Mouse (Mus musculus) spleen, adult 2 months (tissue): ENCODE results near the gene Sgip1. TPM values are rescaled to one million over a fixed set of nuclear protein-coding genes. Genes with fewer than 3 reads are reported as not detected.

Experiments
- DNase-seq, 2 experiments: peaks; one replicate each; pipeline versions ENCODE4 v3.0.0 to v3.0.0-alpha.2; 2012 to 2021; ENCODE audit warnings: low spot score in 2 of 2, low read depth in 1 of 2
- H3K27ac ChIP-seq: fragments of 200-500 bp; 2 replicates; pipeline ENCODE4 v1.5.1; 2012; ENCODE audit warnings: low read length, inconsistent platforms; ENCODE audit not compliant: insufficient read depth
- H3K27me3 ChIP-seq: fragments of 200-500 bp; 2 replicates; pipeline ENCODE4 v1.6.1; 2012; ENCODE audit warnings: mild to moderate bottlenecking, moderate library complexity, low read length, inconsistent platforms; ENCODE audit not compliant: control insufficient read depth, insufficient read depth
- H3K36me3 ChIP-seq: fragments of 200-500 bp; 2 replicates; pipeline ENCODE4 v1.6.1; 2012; ENCODE audit warnings: mild to moderate bottlenecking, low read length, inconsistent platforms; ENCODE audit not compliant: control insufficient read depth, insufficient read depth
- H3K4me1 ChIP-seq: fragments of 200-500 bp; 2 replicates; pipeline ENCODE4 v1.6.1; 2011; ENCODE audit warnings: inconsistent platforms; ENCODE audit not compliant: control insufficient read depth, insufficient read depth, insufficient read length
- H3K4me3 ChIP-seq: fragments of 200-500 bp; 2 replicates; pipeline ENCODE4 v1.5.1; 2011; ENCODE audit warnings: mild to moderate bottlenecking, inconsistent platforms; ENCODE audit not compliant: insufficient read depth, insufficient read length; ENCODE audit errors: extremely low read depth
- CTCF ChIP-seq: fragments of 200-500 bp; IDR thresholded peaks from 2 replicates; pipeline ENCODE4 v1.5.1; 2011; ENCODE audit warnings: mild to moderate bottlenecking, inconsistent platforms; ENCODE audit not compliant: insufficient read depth, insufficient read length, insufficient replicate concordance; ENCODE audit errors: extremely low read depth
- POLR2A ChIP-seq: fragments of 200-500 bp; IDR thresholded peaks from 2 replicates; pipeline ENCODE4 v1.6.1; 2011; ENCODE audit warnings: low read depth, low read length, inconsistent platforms
- WGBS: fragments of 180-500 bp; shearing (Covaris S2); methylation state at CpG from one replicate; pipeline ENCODE4 v1.1.7; 2018; 5-methylcytosine and 5-hydroxymethylcytosine counted together
- polyA plus RNA-seq: library from polyadenylated mRNA; depleted of rRNA; stranded (reverse); fragments of >200 nt; gene quantifications from 2 replicates; pipeline ENCODE4 v1.2.3, GENCODE M21; 2012

Gene Sgip1
- polyA plus RNA-seq, 1 experiment = 0.60 TPM

GRCm38 (mm10) chr4:102955294-102955956 is 214.3 kb downstream of the Sgip1 start:
- H3K4me1 ChIP-seq = peaks cover 5% of the 10 kb centered on the region; the same call in 1 of the 2 replicates
- no peak overlapping the region for H3K27ac ChIP-seq
- H3K36me3 ChIP-seq = no peaks in the 10 kb centered on the region
- peak overlapping the region; percentile 50 for H3K4me3 ChIP-seq
- TF ChIP-seq CTCF = no peak
- no peak for TF ChIP-seq POLR2A
- WGBS = 31% methylated on average over 17 of the region's 17 CpGs
- DNase-seq = no peak
- no peaks in the 10 kb centered on the region for H3K27me3 ChIP-seq

GRCm38 (mm10) chr4:102959409-102959808 is 218.3 kb downstream of the Sgip1 start:
- TF ChIP-seq CTCF (no peak), POLR2A (no peak)
- H3K36me3 ChIP-seq = no peaks in the 10 kb centered on the region
- WGBS = 55% methylated on average over 5 of the region's 5 CpGs
- H3K27me3 ChIP-seq = no peaks in the 10 kb centered on the region
- peaks cover 5% of the 10 kb centered on the region; the same call in 1 of the 2 replicates for H3K4me1 ChIP-seq
- DNase-seq = no peak
- no peak overlapping the region for H3K4me3 ChIP-seq
- H3K27ac ChIP-seq = no peak overlapping the region

- H3K4me1 ChIP-seq = no peaks in the 10 kb centered on the region
- DNase-seq = no peak
- no peak overlapping the region for H3K4me3 ChIP-seq
- H3K36me3 ChIP-seq = no peaks in the 10 kb centered on the region
- 27% methylated on average over 3 of the region's 3 CpGs for WGBS
- no peak overlapping the region for H3K27ac ChIP-seq
- TF ChIP-seq POLR2A (no peak), CTCF (no peak)
- no peaks in the 10 kb centered on the region for H3K27me3 ChIP-seq
Observed at GRCm38 (mm10) chr4:102964174-102964573, 223.1 kb downstream of the Sgip1 start.

- 80% methylated on average over 15 of the region's 15 CpGs for WGBS
- DNase-seq = no peak
- Histone ChIP-seq H3K27me3 (no peaks in the 10 kb centered on the region), H3K4me1 (no peaks in the 10 kb centered on the region), H3K36me3 (no peaks in the 10 kb centered on the region), H3K4me3 (no peak overlapping the region), H3K27ac (no peak overlapping the region)
- no peak for TF ChIP-seq POLR2A
- no peak for TF ChIP-seq CTCF
Observed at GRCm38 (mm10) chr4:102967811-102968210, 226.7 kb downstream of the Sgip1 start.

GRCm38 (mm10) chr4:102969599-102969998 is 228.5 kb downstream of the Sgip1 start:
- Histone ChIP-seq H3K27ac (no peak overlapping the region), H3K27me3 (no peaks in the 10 kb centered on the region), H3K36me3 (no peaks in the 10 kb centered on the region), H3K4me1 (no peaks in the 10 kb centered on the region), H3K4me3 (no peak overlapping the region)
- 94% methylated on average over 5 of the region's 5 CpGs for WGBS
- DNase-seq = no peak
- no peak for TF ChIP-seq CTCF
- TF ChIP-seq POLR2A = no peak

GRCm38 (mm10) chr4:102971159-102971558 is 230.1 kb downstream of the Sgip1 start:
- Histone ChIP-seq H3K27me3 (no peaks in the 10 kb centered on the region), H3K4me3 (no peak overlapping the region), H3K4me1 (no peaks in the 10 kb centered on the region), H3K36me3 (no peaks in the 10 kb centered on the region), H3K27ac (no peak overlapping the region)
- WGBS = 13% methylated on average over 5 of the region's 5 CpGs
- TF ChIP-seq CTCF (no peak), POLR2A (no peak)
- no peak for DNase-seq

- Histone ChIP-seq H3K27me3 (no peaks in the 10 kb centered on the region), H3K27ac (no peak overlapping the region), H3K4me3 (no peak overlapping the region), H3K36me3 (no peaks in the 10 kb centered on the region), H3K4me1 (no peaks in the 10 kb centered on the region)
- WGBS = 71% methylated on average over 3 of the region's 3 CpGs
- DNase-seq = no peak
- no peak for TF ChIP-seq POLR2A
- no peak for TF ChIP-seq CTCF
Observed at GRCm38 (mm10) chr4:102972071-102972470, 231.0 kb downstream of the Sgip1 start.
